Mouse (Mus musculus) common myeloid progenitor, adult 5-6 weeks (primary cell): Measurements from ENCODE around the gene Nfkbid. TPM values are rescaled to one million over a fixed set of nuclear protein-coding genes. Genes with fewer than 3 reads are reported as not detected.

Source experiments
- ATAC-seq: replicated peaks from 2 replicates; pipeline ENCODE4 v1.8.0; 2016; ENCODE audit warnings: low read depth, mild to moderate bottlenecking, moderate TSS enrichment, inconsistent platforms; ENCODE audit not compliant: poor library complexity, severe bottlenecking
- total RNA-seq: library from RNA; stranded (forward); fragments of 200-1000, 187-1606 nt; gene quantifications from 2 replicates; pipeline ENCODE4 v1.2.3, GENCODE M21; 2017

The Nfkbid gene
- total RNA-seq, 1 experiment from 2014 or later, result 9.0 TPM

GRCm38 (mm10) chr7:30423071-30423641 lies 1.6 kb downstream of the Nfkbid start:
- ATAC-seq, result peak; percentile 20

- ATAC-seq, result no peak
Observed at GRCm38 (mm10) chr7:30429327-30429726, 7.8 kb downstream of the Nfkbid start.

- no peak for ATAC-seq
Observed at GRCm38 (mm10) chr7:30430191-30430590, 8.7 kb downstream of the Nfkbid start.

- ATAC-seq, result peak; percentile 81
Observed at GRCm38 (mm10) chr7:30431793-30432192, 10.3 kb downstream of the Nfkbid start.

GRCm38 (mm10) chr7:30434238-30434637 lies 12.7 kb downstream of the Nfkbid start:
- peak; percentile 55; the same call in 1 of the 2 replicates for ATAC-seq

- no peak for ATAC-seq
Observed at GRCm38 (mm10) chr7:30434701-30435100, 13.2 kb downstream of the Nfkbid start.

GRCm38 (mm10) chr7:30435156-30435555 lies 13.6 kb downstream of the Nfkbid start:
- no peak for ATAC-seq

GRCm38 (mm10) chr7:30436879-30437278 lies 15.3 kb downstream of the Nfkbid start:
- 0 out of 2 replicates have a peak, but pooled peaks have one; percentile 43 for ATAC-seq

- ATAC-seq, result no peak
Observed at GRCm38 (mm10) chr7:30439734-30440133, 18.2 kb downstream of the Nfkbid start.

GRCm38 (mm10) chr7:30440697-30441096 lies 19.2 kb downstream of the Nfkbid start:
- ATAC-seq, result peak; percentile 77

- ATAC-seq, result no peak
Observed at GRCm38 (mm10) chr7:30443696-30444095, 22.2 kb downstream of the Nfkbid start.

GRCm38 (mm10) chr7:30444154-30444970 lies 22.8 kb downstream of the Nfkbid start:
- 0 out of 2 replicates have a peak, but pooled peaks have one; percentile 45 for ATAC-seq

GRCm38 (mm10) chr7:30444971-30445751 lies 23.6 kb downstream of the Nfkbid start, which contains the start of gene Aplp1:
Aplp1 (minus strand) TSS chr7:30445535.
- ATAC-seq, result 0 out of 2 replicates have a peak, but pooled peaks have one; percentile 40

- no peak for ATAC-seq
Observed at GRCm38 (mm10) chr7:30450241-30450640, 28.7 kb downstream of the Nfkbid start.

- 0 out of 2 replicates have a peak, but pooled peaks have one; percentile 13 for ATAC-seq
Observed at GRCm38 (mm10) chr7:30453327-30453726, 31.8 kb downstream of the Nfkbid start.

- ATAC-seq, result peak; percentile 77
Observed at GRCm38 (mm10) chr7:30453766-30454165, 32.2 kb downstream of the Nfkbid start.

GRCm38 (mm10) chr7:30454259-30454658 lies 32.7 kb downstream of the Nfkbid start:
- ATAC-seq, result peak; percentile 50

- ATAC-seq, result no peak
Observed at GRCm38 (mm10) chr7:30456487-30456886, 35.0 kb downstream of the Nfkbid start.

GRCm38 (mm10) chr7:30456911-30457628 lies 35.5 kb downstream of the Nfkbid start:
- no peak for ATAC-seq
